Mouse (Mus musculus) lung, adult 2 months (tissue): Measurements from ENCODE around the gene Cavin3. TPM values are rescaled to one million over a fixed set of nuclear protein-coding genes. Genes with fewer than 3 reads are reported as not detected.

Experiments used
- DNase-seq: peaks from one replicate; pipeline ENCODE4 v3.0.0; 2022
- H3K4me1 ChIP-seq: fragments of 200-500 bp; 2 replicates; pipeline ENCODE4 v1.6.1; 2011; ENCODE audit warnings: low read length; ENCODE audit not compliant: control insufficient read depth, insufficient read depth
- H3K4me3 ChIP-seq: fragments of 200-500 bp; replicated peaks from 2 replicates; pipeline ENCODE3; 2011; ENCODE audit warnings: low read depth, mild to moderate bottlenecking, control low read depth, low read length; ENCODE audit errors: extremely low read depth
- CTCF ChIP-seq: fragments of 200-500 bp; IDR thresholded peaks from 2 replicates; pipeline ENCODE4 v1.5.1; 2011; ENCODE audit warnings: mild to moderate bottlenecking, low read length, control low read depth; ENCODE audit not compliant: insufficient read depth
- POLR2A ChIP-seq: fragments of 200-500 bp; IDR thresholded peaks from 2 replicates; pipeline ENCODE4 v1.6.1; 2011; ENCODE audit warnings: low read depth, mild to moderate bottlenecking, control low read depth, low read length, borderline replicate concordance; ENCODE audit errors: extremely low read depth
- WGBS: fragments of 180-500 bp; shearing (Covaris S2); methylation state at CpG from one replicate; pipeline ENCODE4 v1.1.7; 2018; 5-methylcytosine and 5-hydroxymethylcytosine counted together
- polyA plus RNA-seq: library from polyadenylated mRNA; depleted of rRNA; stranded (reverse); fragments of >200 nt; gene quantifications from 2 replicates; pipeline ENCODE4 v1.2.3, GENCODE M21; 2012

The Cavin3 gene
- polyA plus RNA-seq, 1 experiment = 52.5 TPM

DNA sequence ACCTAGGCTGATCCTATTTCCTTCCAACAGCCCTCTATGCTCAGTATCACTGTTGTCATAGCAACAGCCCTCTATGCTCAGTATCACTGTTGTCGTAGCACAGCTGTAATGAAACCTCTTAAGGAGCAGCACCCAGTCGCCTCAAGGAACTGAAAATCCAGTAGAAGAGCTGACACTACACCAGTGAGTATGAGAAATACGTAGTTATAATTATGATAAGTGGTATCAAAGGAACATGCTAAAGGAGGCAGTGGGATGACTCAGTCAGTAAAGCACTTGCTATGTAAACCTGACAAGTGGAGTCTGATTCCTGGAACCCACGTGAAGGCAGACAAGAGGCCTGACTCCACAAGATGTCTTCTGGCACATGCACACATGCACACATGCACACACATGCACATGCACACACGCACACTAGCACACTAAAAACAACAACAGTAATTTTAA is 31.8 kb upstream of the Cavin3 start:
- no peak for DNase-seq
- TF ChIP-seq POLR2A (no peak), CTCF (no peak)
- WGBS = 46% methylated on average over 5 of the region's 5 CpGs
- Histone ChIP-seq H3K4me3 (no peak overlapping the region), H3K4me1 (no peaks in the 10 kb centered on the region)

DNA sequence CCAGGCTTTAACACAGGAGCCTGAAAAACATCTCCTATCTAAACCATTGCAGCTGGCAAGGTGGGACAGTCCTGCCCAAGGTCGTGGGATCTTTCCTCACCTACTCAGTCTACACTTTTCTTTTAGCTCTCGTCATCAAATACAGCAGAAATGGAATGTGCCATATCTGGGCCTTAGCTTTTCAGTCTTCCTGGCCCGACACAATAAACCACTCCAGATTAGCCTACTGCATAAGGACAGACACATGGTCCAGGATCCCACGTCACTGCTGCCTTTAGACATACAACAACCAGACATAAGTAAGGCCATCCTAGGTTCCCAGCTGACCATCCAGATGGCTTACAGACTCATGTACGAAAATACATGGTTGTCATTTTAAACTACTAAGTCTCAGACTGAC is 28.0 kb upstream of the Cavin3 start:
- TF ChIP-seq CTCF (no peak), POLR2A (no peak)
- WGBS = 75% methylated on average over 5 of the region's 5 CpGs
- Histone ChIP-seq H3K4me3 (no peak overlapping the region), H3K4me1 (no peaks in the 10 kb centered on the region)
- no peak for DNase-seq

DNA sequence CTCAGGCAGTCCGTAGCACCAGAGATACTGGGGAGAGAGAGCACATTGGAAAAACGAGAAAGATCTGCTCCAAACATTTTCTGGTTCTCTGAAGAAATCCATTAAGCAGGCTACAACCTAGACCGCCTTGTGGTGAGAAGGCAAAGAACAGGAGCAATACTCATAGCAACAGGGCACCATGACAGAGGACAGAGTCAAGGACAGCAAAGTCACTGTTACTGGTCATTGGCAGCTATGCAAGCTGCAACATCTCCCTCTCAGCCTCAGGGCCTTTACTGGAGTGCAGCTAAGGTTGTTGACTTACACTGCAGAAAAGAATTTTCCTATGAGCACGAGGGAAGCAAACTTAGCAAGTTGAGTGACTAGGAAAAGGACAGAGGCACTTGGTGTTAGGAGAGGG is 25.2 kb upstream of the Cavin3 start:
- no peak for DNase-seq
- Histone ChIP-seq H3K4me3 (no peak overlapping the region), H3K4me1 (no peaks in the 10 kb centered on the region)
- 73% methylated on average over 4 of the region's 4 CpGs for WGBS
- TF ChIP-seq CTCF = no peak
- no peak for TF ChIP-seq POLR2A

DNA sequence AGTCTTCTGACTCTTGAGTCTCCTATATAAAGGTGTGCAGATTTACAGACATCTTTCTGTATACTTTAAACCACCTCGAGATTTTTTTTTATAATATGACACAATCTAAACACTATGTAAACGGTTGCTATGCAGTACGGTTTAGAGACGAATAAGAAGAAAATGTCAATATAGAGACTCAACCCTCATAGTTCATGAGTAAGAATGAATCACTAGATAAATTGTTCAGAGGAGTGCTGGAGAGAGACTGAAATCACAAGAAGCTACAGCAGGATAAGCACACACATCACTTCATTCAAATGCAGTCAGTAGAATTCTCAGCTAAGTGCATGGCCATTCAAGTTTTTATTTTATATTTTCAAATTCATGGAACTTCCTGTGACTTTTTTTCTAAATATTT is 19.9 kb upstream of the Cavin3 start:
- no peak for TF ChIP-seq POLR2A
- TF ChIP-seq CTCF = no peak
- no peaks in the 10 kb centered on the region for H3K4me1 ChIP-seq
- H3K4me3 ChIP-seq = no peak overlapping the region
- 63% methylated on average over 4 of the region's 4 CpGs for WGBS
- DNase-seq = no peak

DNA sequence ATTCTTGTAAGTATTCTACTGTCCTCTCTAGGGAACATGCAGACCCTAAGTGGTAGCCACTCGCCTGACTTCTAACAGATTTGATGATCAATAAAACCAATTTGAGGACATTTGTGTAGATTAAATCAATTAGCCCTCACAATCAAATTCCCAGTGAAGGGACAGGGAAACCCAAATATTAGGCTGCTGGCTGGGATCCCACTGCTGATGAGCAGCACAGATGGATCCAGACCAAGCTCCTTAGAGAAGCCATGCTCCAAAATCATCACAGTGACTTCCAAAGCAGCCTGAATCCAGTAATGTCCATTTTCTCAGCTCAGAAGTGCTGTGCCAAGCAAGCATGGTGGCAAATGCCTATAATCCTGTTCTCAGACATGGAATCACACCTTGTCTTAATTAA is 17.6 kb upstream of the Cavin3 start:
- DNase-seq = no peak
- H3K4me1 ChIP-seq = no peaks in the 10 kb centered on the region
- H3K4me3 ChIP-seq = no peak overlapping the region
- TF ChIP-seq CTCF = no peak
- no peak for TF ChIP-seq POLR2A
- WGBS = 94% methylated on average over 1 of the region's 1 CpGs

DNA sequence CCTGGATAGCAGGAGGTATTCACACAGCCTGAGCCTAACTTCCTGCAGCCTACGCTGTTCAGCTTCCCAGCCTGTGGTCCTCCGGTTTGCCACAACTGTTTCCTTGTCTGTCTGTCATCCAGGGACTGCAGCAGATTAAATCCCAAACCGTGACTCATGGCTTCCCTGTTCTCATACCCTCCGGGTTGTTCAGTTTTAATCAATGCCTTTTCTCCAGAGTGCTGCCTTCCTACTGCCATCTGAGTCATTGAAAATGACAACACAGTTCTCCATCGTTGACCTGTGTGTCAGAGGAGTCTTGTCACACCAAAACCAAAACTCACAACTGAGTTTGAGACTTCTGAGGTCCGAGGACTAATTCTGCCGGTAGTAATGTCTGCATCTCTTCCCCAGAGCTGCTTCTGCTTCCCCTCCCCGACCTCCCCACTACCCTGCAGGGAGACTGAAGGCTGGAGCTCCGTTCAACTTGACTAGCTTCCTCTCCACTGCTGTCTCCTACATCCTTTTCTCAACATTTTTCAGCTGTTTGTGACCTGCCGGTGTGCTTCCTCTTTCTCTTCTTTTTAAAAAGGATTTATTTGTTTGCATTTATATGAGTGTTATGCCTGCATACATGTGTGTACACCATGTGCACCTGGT is 16.9 kb upstream of the Cavin3 start:
- 34% methylated on average over 10 of the region's 10 CpGs for WGBS
- no peaks in the 10 kb centered on the region for H3K4me1 ChIP-seq
- no peak for DNase-seq
- TF ChIP-seq POLR2A (no peak), CTCF (no peak)
- no peak overlapping the region for H3K4me3 ChIP-seq

DNA sequence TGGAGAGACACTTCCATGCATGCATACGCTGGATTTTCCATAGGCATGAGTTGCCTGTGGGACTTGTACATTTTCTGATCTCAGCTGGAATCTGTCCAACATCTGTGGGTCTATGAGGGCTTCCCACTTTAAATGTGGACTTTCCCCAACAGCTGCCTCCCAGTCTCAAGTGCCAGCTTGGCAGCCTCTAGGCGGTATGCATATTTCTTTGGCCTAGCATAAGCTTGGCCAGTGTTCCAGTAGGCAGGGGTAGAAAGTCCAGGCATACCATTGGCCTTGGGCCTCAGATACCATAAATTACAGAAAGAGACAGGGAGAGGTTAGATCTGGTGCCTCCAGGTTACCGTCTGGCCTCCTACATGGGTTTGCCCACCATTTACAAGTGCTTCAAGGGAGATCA is 15.8 kb upstream of the Cavin3 start:
- WGBS = 82% methylated on average over 3 of the region's 3 CpGs
- no peak for TF ChIP-seq POLR2A
- TF ChIP-seq CTCF = no peak
- no peak overlapping the region for H3K4me3 ChIP-seq
- no peaks in the 10 kb centered on the region for H3K4me1 ChIP-seq
- DNase-seq = no peak

DNA sequence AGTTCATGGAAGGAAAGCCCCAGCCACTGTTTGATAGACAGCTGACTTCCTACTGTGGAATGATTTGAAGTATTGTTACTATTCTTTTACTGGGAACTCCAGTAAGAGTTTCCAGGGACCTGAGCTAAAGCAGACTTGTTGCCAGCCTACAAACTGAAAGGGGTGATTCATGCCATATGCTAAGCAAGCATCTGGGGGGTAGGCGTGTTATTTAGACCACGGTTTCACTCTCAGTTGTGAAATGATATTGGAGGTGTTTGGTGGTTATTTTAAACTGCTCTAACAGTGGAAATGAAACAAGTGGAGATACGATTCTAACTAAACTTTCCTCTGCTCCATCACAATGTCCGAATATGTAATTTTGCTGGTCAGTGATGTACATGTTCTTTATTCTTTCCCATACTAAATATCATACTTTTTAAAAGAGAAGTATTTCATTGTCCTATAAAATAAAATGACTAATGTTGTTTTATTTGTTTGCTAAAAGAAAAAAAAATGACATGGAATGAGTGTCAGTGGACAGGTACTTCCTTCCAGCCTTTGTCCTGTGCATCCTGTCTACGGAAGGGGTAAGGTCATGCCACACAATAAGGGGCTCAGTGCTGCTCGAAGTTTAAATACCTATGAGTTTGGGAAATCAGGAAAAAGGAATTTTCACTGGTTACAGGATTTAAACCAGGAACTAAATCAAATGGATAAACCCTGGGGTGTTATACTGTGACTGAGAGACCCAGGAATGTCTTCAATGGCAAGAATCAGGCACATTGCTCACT is 5.2 kb upstream of the Cavin3 start:
- no peak for DNase-seq
- 0 out of 2 replicates have a peak, but pooled peaks cover 3% of the 10 kb centered on the region for H3K4me1 ChIP-seq
- 57% methylated on average over 6 of the region's 6 CpGs for WGBS
- no peak for TF ChIP-seq CTCF
- H3K4me3 ChIP-seq = no peak overlapping the region

DNA sequence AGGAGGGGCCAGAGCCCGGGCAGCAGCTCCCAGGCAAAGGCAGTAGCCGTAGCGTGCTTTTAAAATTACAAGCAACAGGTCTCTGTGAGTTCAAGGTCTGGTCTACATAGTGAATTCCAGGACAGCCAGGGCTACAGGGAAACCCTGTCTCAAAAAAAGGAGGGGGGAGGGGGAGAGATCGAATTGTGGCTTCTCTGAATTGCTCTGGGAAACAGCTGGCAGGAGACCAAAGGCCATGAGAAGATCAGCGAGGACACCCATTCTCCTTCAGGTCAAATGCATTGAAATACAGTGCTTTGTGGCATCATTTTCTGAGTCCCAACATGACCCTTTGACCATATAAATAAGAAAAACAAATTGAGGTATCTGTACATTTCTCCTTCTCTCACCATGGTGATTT is 2.9 kb upstream of the Cavin3 start:
- 77% methylated on average over 5 of the region's 5 CpGs for WGBS
- DNase-seq = no peak
- peaks cover 8% of the 10 kb centered on the region; the same call in 1 of the 2 replicates for H3K4me1 ChIP-seq
- TF ChIP-seq CTCF (no peak), POLR2A (no peak)
- H3K4me3 ChIP-seq = no peak overlapping the region

DNA sequence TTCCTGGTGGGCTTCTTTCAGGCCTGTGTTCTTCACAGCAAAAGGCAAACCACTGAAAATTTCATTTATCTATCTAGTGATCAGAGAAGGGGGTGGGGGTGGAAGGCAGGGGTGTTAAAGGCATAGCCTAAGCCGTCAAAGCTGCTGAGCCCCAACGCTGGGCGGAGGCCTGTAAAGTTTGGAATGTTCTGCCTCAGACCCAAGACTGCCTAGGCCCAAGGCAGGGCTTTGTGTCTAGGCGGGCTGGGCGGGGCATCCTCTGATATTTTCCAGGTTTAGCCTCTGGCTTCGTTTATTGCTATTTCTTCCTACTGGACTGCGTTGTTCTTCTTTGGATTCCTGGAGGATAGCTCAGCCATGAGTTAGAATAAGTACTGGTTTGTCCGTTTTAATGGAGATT is 326 bp upstream of the Cavin3 start:
- Histone ChIP-seq H3K4me1 (peaks cover 8% of the 10 kb centered on the region; the same call in 1 of the 2 replicates), H3K4me3 (peak overlapping the region; percentile 10)
- 28% methylated on average over 8 of the region's 8 CpGs for WGBS
- no peak for DNase-seq
- TF ChIP-seq POLR2A (no peak), CTCF (no peak)
